Mouse (Mus musculus): ENCODE results near the gene Sgo2a.

DNA sequence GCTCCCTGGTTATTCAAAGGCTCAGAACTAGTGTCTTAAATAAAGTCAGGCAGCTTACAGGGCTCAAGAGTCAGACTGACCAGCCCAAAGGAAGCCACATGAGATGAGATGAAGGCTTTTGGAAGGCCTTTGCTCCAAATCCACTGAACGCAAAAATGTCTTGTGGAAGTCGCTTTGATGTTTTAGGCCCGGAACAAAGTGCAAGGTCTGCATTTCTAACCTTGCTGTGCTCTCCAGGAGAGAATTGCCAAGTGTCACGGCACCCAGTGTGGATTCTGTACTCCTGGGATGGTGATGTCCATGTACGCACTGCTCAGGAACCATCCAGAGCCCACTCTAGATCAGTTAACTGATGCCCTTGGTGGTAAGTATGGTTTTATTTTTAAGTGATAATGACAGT lies 53.4 kb downstream of the Sgo2a start:
- TF ChIP-seq CTCF (IDR thresholded peaks at IDR 0.05) (no peak), EP300 (IDR thresholded peaks at IDR 0.05) (no peak)
